Mouse (Mus musculus) adrenal gland, postnatal 25 days (tissue): ENCODE data around the gene Cep152. TPM values are rescaled to one million over a fixed set of nuclear protein-coding genes. Genes with fewer than 3 reads are reported as not detected.

Experiments
- DNase-seq: peaks from one replicate; pipeline ENCODE4 v3.0.0; 2021; ENCODE audit warnings: mixed read lengths
- total RNA-seq: library from RNA; stranded (reverse); gene quantifications from 2 replicates; pipeline ENCODE4 v1.2.3, GENCODE M21; 2021

Gene Cep152
- total RNA-seq, 1 experiment from 2014 or later = 5.1 TPM

- DNase-seq = no peak
Measured at GRCm38 (mm10) chr2:125624127-125624685, 707 bp downstream of the Cep152 start.

- DNase-seq = no peak
Measured at GRCm38 (mm10) chr2:125623211-125623610, 1.7 kb downstream of the Cep152 start.

- DNase-seq = no peak
Measured at GRCm38 (mm10) chr2:125620213-125620907, 4.6 kb downstream of the Cep152 start.

- no peak for DNase-seq
Measured at GRCm38 (mm10) chr2:125615858-125616424, 9.0 kb downstream of the Cep152 start.

- no peak for DNase-seq
Measured at GRCm38 (mm10) chr2:125615440-125615839, 9.5 kb downstream of the Cep152 start.

GRCm38 (mm10) chr2:125606220-125606845 is 18.6 kb downstream of the Cep152 start:
- DNase-seq = no peak

GRCm38 (mm10) chr2:125604646-125605045 is 20.3 kb downstream of the Cep152 start:
- peak; percentile 58 for DNase-seq

GRCm38 (mm10) chr2:125602970-125603369 is 21.9 kb downstream of the Cep152 start:
- DNase-seq = no peak

- DNase-seq = no peak
Measured at GRCm38 (mm10) chr2:125598958-125599357, 26.0 kb downstream of the Cep152 start.

- no peak for DNase-seq
Measured at GRCm38 (mm10) chr2:125598251-125598650, 26.7 kb downstream of the Cep152 start.

GRCm38 (mm10) chr2:125594786-125595185 is 30.1 kb downstream of the Cep152 start:
- no peak for DNase-seq

- DNase-seq = no peak
Measured at GRCm38 (mm10) chr2:125594072-125594471, 30.8 kb downstream of the Cep152 start.

- DNase-seq = no peak
Measured at GRCm38 (mm10) chr2:125591895-125592294, 33.0 kb downstream of the Cep152 start.

- DNase-seq = no peak
Measured at GRCm38 (mm10) chr2:125589287-125589686, 35.6 kb downstream of the Cep152 start.

GRCm38 (mm10) chr2:125581081-125581480 is 43.8 kb downstream of the Cep152 start:
- no peak for DNase-seq

- DNase-seq = no peak
Measured at GRCm38 (mm10) chr2:125577670-125578069, 47.2 kb downstream of the Cep152 start.

GRCm38 (mm10) chr2:125576498-125576897 is 48.4 kb downstream of the Cep152 start:
- no peak for DNase-seq

- DNase-seq = no peak
Measured at GRCm38 (mm10) chr2:125575766-125576165, 49.1 kb downstream of the Cep152 start.

GRCm38 (mm10) chr2:125563884-125564283 is 61.0 kb downstream of the Cep152 start:
- DNase-seq = no peak

GRCm38 (mm10) chr2:125562407-125562806 is 62.5 kb downstream of the Cep152 start:
- no peak for DNase-seq

GRCm38 (mm10) chr2:125560037-125560436 is 64.9 kb downstream of the Cep152 start:
- no peak for DNase-seq

GRCm38 (mm10) chr2:125558634-125559589 is 66.0 kb downstream of the Cep152 start:
- no peak for DNase-seq
